Mouse (Mus musculus) ES-E14 (cell line): ENCODE measurements at regions not wholly inside any gene's neighbourhood (a gene's known extent, or its start where the extent isn't known, plus 50 kb on each side); places are given as distances from the start of the nearest gene placed in this dataset.

Experiments used
- HCFC1 ChIP-seq: IDR thresholded peaks from 2 replicates; pipeline ENCODE4 v1.6.1; 2012; ENCODE audit warnings: low read length, inconsistent platforms, borderline replicate concordance; ENCODE audit not compliant: insufficient read depth
- ZC3H11A ChIP-seq: IDR thresholded peaks from 2 replicates; pipeline ENCODE4 v1.6.1; 2012; ENCODE audit warnings: low read depth, mild to moderate bottlenecking, inconsistent platforms, low read length, borderline replicate concordance
- ZNF384 ChIP-seq: IDR thresholded peaks from 2 replicates; pipeline ENCODE4 v1.6.1; 2012; ENCODE audit warnings: low read depth, low read length, inconsistent platforms

DNA sequence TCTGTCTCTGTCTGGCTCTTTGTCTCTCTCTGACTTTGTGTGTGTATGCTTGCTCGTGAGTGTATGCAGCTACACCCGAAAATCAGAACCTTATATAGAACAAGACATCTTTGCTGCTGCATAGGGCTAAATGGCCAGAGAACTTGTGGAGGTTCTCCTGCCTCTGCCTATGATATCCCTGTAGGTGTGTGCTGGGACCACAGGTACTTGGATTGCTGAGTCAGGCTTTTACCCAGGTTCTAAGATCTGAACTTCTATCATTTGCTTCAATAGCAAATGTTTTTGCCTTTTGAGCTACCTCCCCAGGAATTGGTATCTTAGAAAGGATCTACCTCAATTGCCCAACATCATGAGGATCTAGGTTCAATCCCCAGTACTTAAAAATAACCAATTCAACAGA, 210.3 kb upstream of the Sash1 start:
- TF ChIP-seq HCFC1 (no peak), ZNF384 (no peak), ZC3H11A (no peak)
